Mouse (Mus musculus): Measurements from ENCODE around the gene Spock1. TPM values are rescaled to one million over a fixed set of nuclear protein-coding genes. Genes with fewer than 3 reads are reported as not detected.

Spock1 gene
- polyA plus RNA-seq, 1 experiment from 2014 or later: 11.0 TPM

DNA sequence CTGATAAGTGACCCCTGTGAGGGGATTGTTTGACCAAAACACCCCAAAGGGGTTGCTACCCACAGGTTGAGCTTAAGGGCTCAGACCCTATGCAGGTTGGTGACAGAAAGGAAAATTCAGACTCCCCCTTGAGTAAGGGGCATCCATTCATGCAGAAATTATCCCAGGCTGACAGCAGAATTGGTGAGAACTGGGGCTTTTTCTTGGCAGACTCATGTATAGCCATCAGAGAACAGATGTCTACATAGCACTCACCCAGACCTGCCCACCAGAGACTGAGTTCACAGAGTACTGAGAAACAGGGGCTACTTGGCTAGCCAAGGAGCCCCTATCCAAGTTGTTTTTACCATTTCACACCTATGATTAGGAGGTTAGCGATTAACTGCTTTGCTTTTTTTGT lies 231.3 kb downstream of the Spock1 start:
- H3K4me2 ChIP-seq (replicated peaks): no peak overlapping the region

GRCm38 (mm10) chr13:57673399-57673798 lies 234.7 kb downstream of the Spock1 start:
- Histone ChIP-seq H3K9ac (no peak overlapping the region), H3K36me3 (no peaks in the 10 kb centered on the region), H3K27ac (no peak overlapping the region), H3K4me3 (no peak overlapping the region), H3K9me3 (no peaks in the 10 kb centered on the region), H3K27me3 (no peaks in the 10 kb centered on the region), H3K4me1 (peaks cover under 1% of the 10 kb centered on the region; the same call in 1 of the 2 replicates), H3K4me2 (replicated peaks) (no peak overlapping the region)
- 82% methylated on average over 1 of the region's 1 CpGs for WGBS
- no peak for ATAC-seq (ENCODE audit: insufficient number of reproducible peaks, insufficient read depth, low FRiP score, low TSS enrichment)

More for the DNA sequence above, 231.3 kb downstream of the Spock1 start:
- H3K27me3 ChIP-seq: no peaks in the 10 kb centered on the region
- no peak overlapping the region for H3K9ac ChIP-seq
- H3K9me3 ChIP-seq: no peaks in the 10 kb centered on the region
- no peak overlapping the region for H3K4me3 ChIP-seq
- no peak overlapping the region for H3K27ac ChIP-seq
- ATAC-seq (ENCODE audit: insufficient number of reproducible peaks, insufficient read depth, low FRiP score, low TSS enrichment): no peak
- WGBS: 93% methylated on average over 1 of the region's 1 CpGs
- H3K36me3 ChIP-seq: no peaks in the 10 kb centered on the region
- H3K4me1 ChIP-seq: no peaks in the 10 kb centered on the region

GRCm38 (mm10) chr13:57672762-57673161 lies 235.4 kb downstream of the Spock1 start:
- no peak for ATAC-seq (ENCODE audit: insufficient number of reproducible peaks, insufficient read depth, low FRiP score, low TSS enrichment)
- Histone ChIP-seq H3K9me3 (no peaks in the 10 kb centered on the region), H3K27me3 (no peaks in the 10 kb centered on the region), H3K4me2 (replicated peaks) (no peak overlapping the region), H3K9ac (no peak overlapping the region), H3K27ac (no peak overlapping the region), H3K36me3 (no peaks in the 10 kb centered on the region), H3K4me3 (no peak overlapping the region), H3K4me1 (peaks cover 6% of the 10 kb centered on the region; the same call in 1 of the 2 replicates)
- 76% methylated on average over 3 of the region's 3 CpGs for WGBS

- ATAC-seq (ENCODE audit: insufficient number of reproducible peaks, insufficient read depth, low FRiP score, low TSS enrichment): no peak
- peaks cover 11% of the 10 kb centered on the region; the same call in 1 of the 2 replicates for H3K4me1 ChIP-seq
- WGBS: 81% methylated on average over 9 of the region's 9 CpGs
- no peak overlapping the region for H3K4me2 ChIP-seq (replicated peaks)
- H3K4me3 ChIP-seq: no peak overlapping the region
- no peaks in the 10 kb centered on the region for H3K27me3 ChIP-seq
- no peak overlapping the region for H3K9ac ChIP-seq
- no peaks in the 10 kb centered on the region for H3K36me3 ChIP-seq
- no peaks in the 10 kb centered on the region for H3K9me3 ChIP-seq
- H3K27ac ChIP-seq: no peak overlapping the region
Observed at GRCm38 (mm10) chr13:57671919-57672318, 236.2 kb downstream of the Spock1 start.

DNA sequence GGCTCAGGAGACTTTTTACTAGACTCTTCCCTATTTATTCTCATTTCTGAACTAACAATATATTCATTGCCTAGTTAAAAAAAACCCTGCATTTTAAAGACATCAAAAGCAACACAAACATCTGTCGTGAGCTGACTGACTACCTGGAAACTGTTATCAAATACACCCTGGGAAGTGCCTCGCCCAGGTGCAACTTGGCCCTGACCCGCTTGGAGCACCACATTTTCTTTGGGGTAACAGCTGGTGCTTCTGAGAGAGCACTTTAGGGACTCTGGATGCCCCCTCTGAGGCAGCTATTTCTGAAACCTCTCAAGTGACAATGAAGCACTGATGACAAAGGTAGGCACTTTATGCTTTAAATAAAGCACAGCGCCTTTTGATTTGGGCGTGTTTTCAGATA lies 236.8 kb downstream of the Spock1 start:
- no peak overlapping the region for H3K4me3 ChIP-seq
- no peaks in the 10 kb centered on the region for H3K36me3 ChIP-seq
- WGBS: 76% methylated on average over 5 of the region's 5 CpGs
- H3K4me1 ChIP-seq: peaks cover 16% of the 10 kb centered on the region; the same call in 1 of the 2 replicates
- no peaks in the 10 kb centered on the region for H3K9me3 ChIP-seq
- no peak overlapping the region for H3K9ac ChIP-seq
- no peaks in the 10 kb centered on the region for H3K27me3 ChIP-seq
- no peak overlapping the region for H3K27ac ChIP-seq
- H3K4me2 ChIP-seq (replicated peaks): no peak overlapping the region
- no peak for ATAC-seq (ENCODE audit: insufficient number of reproducible peaks, insufficient read depth, low FRiP score, low TSS enrichment)

- H3K4me2 ChIP-seq (replicated peaks): no peak overlapping the region
- WGBS: 24% methylated on average over 3 of the region's 3 CpGs
- H3K27ac ChIP-seq: no peak overlapping the region
Observed at GRCm38 (mm10) chr13:57667621-57668020, 240.5 kb downstream of the Spock1 start.

GRCm38 (mm10) chr13:57666173-57666842 lies 241.8 kb downstream of the Spock1 start:
- Histone ChIP-seq H3K4me2 (replicated peaks) (no peak overlapping the region), H3K4me3 (no peak overlapping the region), H3K27me3 (no peaks in the 10 kb centered on the region), H3K9ac (no peak overlapping the region), H3K27ac (no peak overlapping the region), H3K9me3 (no peaks in the 10 kb centered on the region), H3K4me1 (peaks cover 16% of the 10 kb centered on the region; the same call in 1 of the 2 replicates), H3K36me3 (no peaks in the 10 kb centered on the region)
- WGBS: 49% methylated on average over 9 of the region's 9 CpGs
- no peak for ATAC-seq (ENCODE audit: insufficient number of reproducible peaks, insufficient read depth, low FRiP score, low TSS enrichment)

More at GRCm38 (mm10) chr13:57667621-57668020, 240.5 kb downstream of the Spock1 start:
- H3K9me3 ChIP-seq: no peaks in the 10 kb centered on the region
- H3K4me3 ChIP-seq: no peak overlapping the region
- no peaks in the 10 kb centered on the region for H3K27me3 ChIP-seq
- H3K4me1 ChIP-seq: peaks cover 16% of the 10 kb centered on the region; the same call in 1 of the 2 replicates
- ATAC-seq (ENCODE audit: insufficient number of reproducible peaks, insufficient read depth, low FRiP score, low TSS enrichment): no peak
- H3K36me3 ChIP-seq: no peaks in the 10 kb centered on the region
- H3K9ac ChIP-seq: no peak overlapping the region

- H3K4me2 ChIP-seq (replicated peaks): no peak overlapping the region
- no peak overlapping the region for H3K9ac ChIP-seq
- H3K4me1 ChIP-seq: peaks cover 10% of the 10 kb centered on the region; the same call in 1 of the 2 replicates
- no peaks in the 10 kb centered on the region for H3K9me3 ChIP-seq
- H3K27ac ChIP-seq: no peak overlapping the region
- H3K27me3 ChIP-seq: no peaks in the 10 kb centered on the region
- WGBS: 74% methylated on average over 4 of the region's 4 CpGs
- H3K36me3 ChIP-seq: no peaks in the 10 kb centered on the region
- H3K4me3 ChIP-seq: no peak overlapping the region
- ATAC-seq (ENCODE audit: insufficient number of reproducible peaks, insufficient read depth, low FRiP score, low TSS enrichment): no peak
Observed at GRCm38 (mm10) chr13:57662554-57662953, 245.6 kb downstream of the Spock1 start.

DNA sequence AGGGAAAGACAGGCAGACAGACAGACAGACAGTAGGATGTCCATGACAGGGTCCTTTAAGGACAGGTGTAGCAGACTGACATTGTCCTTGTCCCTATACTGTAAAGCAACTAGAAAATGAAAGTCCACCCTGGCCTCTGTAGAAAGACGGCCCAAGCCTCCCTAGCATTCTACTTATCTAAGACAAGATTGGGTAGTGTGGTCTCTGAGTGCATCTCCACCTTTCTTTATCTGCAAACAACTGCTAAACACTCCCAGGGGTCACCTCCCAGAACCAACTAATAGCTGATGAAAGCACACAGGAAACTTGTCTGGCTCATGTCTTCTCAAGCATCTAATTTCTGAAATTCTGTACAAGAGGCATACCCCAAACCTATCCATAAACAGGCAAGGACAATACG lies 247.6 kb downstream of the Spock1 start:
- Histone ChIP-seq H3K36me3 (no peaks in the 10 kb centered on the region), H3K4me2 (replicated peaks) (no peak overlapping the region), H3K27ac (no peak overlapping the region), H3K4me3 (no peak overlapping the region), H3K27me3 (peaks cover 3% of the 10 kb centered on the region; the same call in 1 of the 2 replicates), H3K9ac (no peak overlapping the region), H3K4me1 (no peaks in the 10 kb centered on the region), H3K9me3 (no peaks in the 10 kb centered on the region)
- 90% methylated on average over 2 of the region's 2 CpGs for WGBS
- no peak for ATAC-seq (ENCODE audit: insufficient number of reproducible peaks, insufficient read depth, low FRiP score, low TSS enrichment)

DNA sequence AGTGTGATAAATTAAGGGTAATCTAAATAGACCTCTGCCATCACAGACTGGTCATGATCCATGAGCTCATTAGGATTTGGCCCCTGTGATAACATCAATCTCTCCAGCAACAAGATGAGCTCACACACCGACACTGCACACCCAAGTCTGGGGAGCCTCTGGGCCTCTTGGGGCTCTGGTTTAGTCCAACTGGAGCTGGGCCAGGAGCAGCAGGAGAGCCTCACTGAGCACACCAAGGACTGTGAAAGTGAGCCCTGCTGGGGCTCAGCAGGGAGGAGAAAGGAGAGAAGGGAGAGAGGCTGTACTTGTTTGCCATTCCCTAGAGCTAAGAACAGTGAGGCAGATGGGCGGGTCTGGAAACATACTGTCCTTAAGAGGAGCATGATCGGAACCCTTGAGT lies 248.3 kb downstream of the Spock1 start:
- no peak overlapping the region for H3K4me3 ChIP-seq
- H3K36me3 ChIP-seq: no peaks in the 10 kb centered on the region
- no peak for ATAC-seq (ENCODE audit: insufficient number of reproducible peaks, insufficient read depth, low FRiP score, low TSS enrichment)
- no peaks in the 10 kb centered on the region for H3K4me1 ChIP-seq
- no peak overlapping the region for H3K27ac ChIP-seq
- WGBS: 81% methylated on average over 3 of the region's 3 CpGs
- H3K9me3 ChIP-seq: no peaks in the 10 kb centered on the region
- H3K27me3 ChIP-seq: peaks cover 3% of the 10 kb centered on the region; the same call in 1 of the 2 replicates
- no peak overlapping the region for H3K9ac ChIP-seq
- H3K4me2 ChIP-seq (replicated peaks): no peak overlapping the region

- Histone ChIP-seq H3K9ac (no peak overlapping the region), H3K4me3 (no peak overlapping the region), H3K36me3 (no peaks in the 10 kb centered on the region), H3K4me2 (replicated peaks) (no peak overlapping the region), H3K9me3 (no peaks in the 10 kb centered on the region), H3K27ac (no peak overlapping the region), H3K27me3 (peaks cover 3% of the 10 kb centered on the region; the same call in 1 of the 2 replicates), H3K4me1 (no peaks in the 10 kb centered on the region)
- ATAC-seq (ENCODE audit: insufficient number of reproducible peaks, insufficient read depth, low FRiP score, low TSS enrichment): no peak
- 58% methylated on average over 8 of the region's 8 CpGs for WGBS
Observed at GRCm38 (mm10) chr13:57656606-57657005, 251.5 kb downstream of the Spock1 start.

DNA sequence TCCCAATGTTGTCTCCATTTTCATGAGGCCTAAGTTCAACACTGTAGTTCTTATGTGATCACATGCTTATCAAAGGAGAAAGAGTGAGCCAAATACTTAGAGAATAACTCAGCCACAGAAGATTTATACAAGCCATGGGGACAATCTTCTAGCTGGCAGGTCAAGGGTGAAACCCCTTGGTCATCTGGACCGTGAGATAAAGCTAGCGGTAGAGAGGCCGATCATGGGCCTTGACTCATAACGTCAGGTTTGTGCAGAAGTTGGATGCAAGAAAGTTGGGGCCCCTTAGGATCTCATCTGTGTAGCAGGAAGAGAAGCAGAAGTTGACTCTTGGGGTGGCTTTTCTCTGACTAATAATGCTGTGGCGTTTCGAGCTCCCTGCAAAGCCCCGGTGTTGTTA lies 253.8 kb downstream of the Spock1 start:
- no peak overlapping the region for H3K4me3 ChIP-seq
- no peaks in the 10 kb centered on the region for H3K36me3 ChIP-seq
- no peaks in the 10 kb centered on the region for H3K4me1 ChIP-seq
- no peak overlapping the region for H3K9ac ChIP-seq
- no peak overlapping the region for H3K4me2 ChIP-seq (replicated peaks)
- peaks cover 3% of the 10 kb centered on the region; the same call in 1 of the 2 replicates for H3K27me3 ChIP-seq
- no peaks in the 10 kb centered on the region for H3K9me3 ChIP-seq
- WGBS: 78% methylated on average over 7 of the region's 7 CpGs
- H3K27ac ChIP-seq: no peak overlapping the region
- no peak for ATAC-seq (ENCODE audit: insufficient number of reproducible peaks, insufficient read depth, low FRiP score, low TSS enrichment)

Measured in embryonic facial prominence, embryonic 12.5 days (tissue).